Mouse (Mus musculus): Measurements from ENCODE around the gene Sfxn3. TPM values are rescaled to one million over a fixed set of nuclear protein-coding genes. Genes with fewer than 3 reads are reported as not detected.
A peak's percentile ranks its signal among the peaks of the same experiment; 100 is the strongest.

Gene Sfxn3
- polyA plus RNA-seq, 1 experiment from 2014 or later = 6.8 TPM

DNA sequence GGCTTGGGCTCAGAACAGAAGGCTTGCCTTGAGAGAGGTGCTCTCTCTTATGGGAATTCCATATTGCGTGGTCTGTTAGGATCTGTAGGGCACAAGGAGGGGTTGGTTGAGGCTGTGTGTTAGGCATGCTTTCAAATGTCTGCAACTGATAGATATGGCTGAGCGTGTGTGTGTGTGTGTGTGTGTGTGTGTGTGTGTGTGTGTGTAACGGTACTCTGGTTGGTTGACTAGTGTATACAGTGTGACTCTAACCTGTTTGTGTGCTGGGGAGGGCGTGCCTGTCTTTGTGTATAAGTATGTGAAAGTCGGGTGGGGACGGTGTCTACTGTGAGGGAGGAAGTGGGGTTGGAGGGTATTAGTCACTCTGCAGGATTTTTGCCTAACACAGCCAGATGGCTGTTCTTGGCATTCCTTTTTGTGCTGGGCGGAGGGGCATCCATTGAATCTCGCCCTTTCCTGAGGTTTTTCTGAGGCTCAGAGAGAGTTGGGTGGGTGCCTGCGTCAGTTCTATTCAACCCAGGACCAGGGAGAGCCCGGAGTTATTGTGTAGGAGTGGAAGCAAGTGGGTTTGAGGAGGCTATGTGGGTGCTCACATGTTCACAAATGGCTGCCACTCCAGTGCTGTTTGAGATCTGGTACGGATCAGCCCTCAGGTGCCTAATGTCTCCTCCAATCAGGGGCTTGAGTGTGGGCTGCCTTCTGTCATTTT is 786 bp downstream of the Sfxn3 start:
- Histone ChIP-seq H3K4me3 (ENCODE audit: low read depth, low read length) (peak overlapping the region; percentile 56), H3K9me3 (ENCODE audit: control insufficient read depth, low read length) (no peaks in the 10 kb centered on the region), H3K4me1 (replicated peaks; ENCODE audit: control insufficient read depth, insufficient read depth, low read length) (peaks cover 20% of the 10 kb centered on the region), H3K36me3 (ENCODE audit: control insufficient read depth, insufficient read depth, low read length) (no peaks in the 10 kb centered on the region), H3K9ac (ENCODE audit: low read depth, low read length) (peak overlapping the region; percentile 64), H3K4me2 (peak overlapping the region; percentile 93), H3K27me3 (replicated peaks; ENCODE audit: control insufficient read depth, insufficient read depth, low read length) (peaks cover 43% of the 10 kb centered on the region), H3K27ac (ENCODE audit: low read depth, low read length) (peak overlapping the region; percentile 75)
- ATAC-seq (replicated peaks; ENCODE audit: low FRiP score) (peak; percentile 79), DNase-seq (ENCODE audit: low spot score) (no peak)
- 35% methylated on average over 11 of the region's 11 CpGs for WGBS

DNA sequence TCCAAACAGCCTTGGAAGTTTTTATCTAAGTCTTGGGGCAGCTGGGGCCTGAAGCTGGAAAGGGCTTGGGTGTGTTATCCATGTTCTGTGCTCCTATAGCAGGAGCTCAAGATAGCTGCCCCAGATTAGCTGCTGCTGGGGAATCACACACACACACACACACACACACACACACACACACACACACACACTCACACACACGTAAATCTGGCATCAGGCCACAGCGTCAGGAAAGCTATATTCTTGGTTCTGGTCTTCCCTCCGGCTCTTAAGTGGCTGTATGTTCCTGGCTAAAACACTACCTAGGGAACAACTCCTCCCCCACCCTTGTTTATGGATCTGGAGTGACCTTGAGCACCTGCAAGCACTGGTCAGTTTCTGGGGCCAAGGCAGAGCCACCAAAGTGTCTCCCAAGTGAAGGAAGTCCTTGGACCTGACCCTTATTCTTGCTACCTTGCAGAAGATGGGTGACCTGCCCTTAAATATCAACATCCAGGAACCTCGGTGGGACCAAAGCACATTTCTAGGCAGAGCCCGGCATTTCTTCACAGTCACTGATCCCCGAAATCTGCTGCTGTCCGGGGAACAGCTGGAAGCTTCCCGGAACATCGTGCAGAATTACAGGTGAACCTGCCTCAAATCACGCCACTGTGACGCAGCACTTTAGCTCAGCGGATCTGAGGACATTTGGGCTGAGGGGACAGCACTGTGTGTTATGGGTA is 1.5 kb downstream of the Sfxn3 start:
- H3K4me2 ChIP-seq = peak overlapping the region; percentile 93
- 79% methylated on average over 12 of the region's 12 CpGs for WGBS
- H3K9me3 ChIP-seq (ENCODE audit: control insufficient read depth, low read length) = no peaks in the 10 kb centered on the region
- no peak overlapping the region; the same call in 1 of the 2 replicates for H3K4me3 ChIP-seq (ENCODE audit: low read depth, low read length)
- peaks cover 20% of the 10 kb centered on the region for H3K4me1 ChIP-seq (replicated peaks; ENCODE audit: control insufficient read depth, insufficient read depth, low read length)
- DNase-seq (ENCODE audit: low spot score) (no peak), ATAC-seq (replicated peaks; ENCODE audit: low FRiP score) (no peak)
- H3K27me3 ChIP-seq (replicated peaks; ENCODE audit: control insufficient read depth, insufficient read depth, low read length) = peaks cover 40% of the 10 kb centered on the region
- H3K9ac ChIP-seq (ENCODE audit: low read depth, low read length) = no peak overlapping the region
- H3K36me3 ChIP-seq (ENCODE audit: control insufficient read depth, insufficient read depth, low read length) = no peaks in the 10 kb centered on the region
- no peak overlapping the region; the same call in 1 of the 2 replicates for H3K27ac ChIP-seq (ENCODE audit: low read depth, low read length)

DNA sequence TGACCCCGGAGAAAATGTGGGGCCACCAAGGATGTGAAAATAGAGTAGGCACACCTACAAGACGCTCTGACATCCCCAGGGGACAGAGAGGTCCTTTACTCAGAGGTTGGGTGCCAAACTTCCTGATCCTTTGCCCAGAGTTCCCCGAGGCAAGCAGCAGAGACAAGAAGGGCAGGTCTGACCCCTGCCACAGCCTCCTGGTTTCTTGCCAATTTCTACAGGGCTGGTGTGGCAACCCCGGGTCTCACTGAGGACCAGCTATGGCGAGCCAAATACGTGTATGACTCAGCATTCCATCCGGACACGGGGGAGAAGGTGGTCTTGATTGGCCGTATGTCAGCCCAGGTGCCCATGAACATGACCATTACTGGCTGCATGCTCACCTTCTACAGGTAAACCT is 2.2 kb downstream of the Sfxn3 start:
- DNase-seq (ENCODE audit: low spot score) (no peak), ATAC-seq (replicated peaks; ENCODE audit: low FRiP score) (no peak)
- no peaks in the 10 kb centered on the region for H3K36me3 ChIP-seq (ENCODE audit: control insufficient read depth, insufficient read depth, low read length)
- no peak overlapping the region for H3K4me2 ChIP-seq
- WGBS = 75% methylated on average over 9 of the region's 9 CpGs
- H3K4me1 ChIP-seq (replicated peaks; ENCODE audit: control insufficient read depth, insufficient read depth, low read length) = peaks cover 20% of the 10 kb centered on the region
- H3K27ac ChIP-seq (ENCODE audit: low read depth, low read length) = no peak overlapping the region
- H3K27me3 ChIP-seq (replicated peaks; ENCODE audit: control insufficient read depth, insufficient read depth, low read length) = peaks cover 36% of the 10 kb centered on the region
- H3K9ac ChIP-seq (ENCODE audit: low read depth, low read length) = no peak overlapping the region
- no peak overlapping the region for H3K4me3 ChIP-seq (ENCODE audit: low read depth, low read length)
- H3K9me3 ChIP-seq (ENCODE audit: control insufficient read depth, low read length) = no peaks in the 10 kb centered on the region

DNA sequence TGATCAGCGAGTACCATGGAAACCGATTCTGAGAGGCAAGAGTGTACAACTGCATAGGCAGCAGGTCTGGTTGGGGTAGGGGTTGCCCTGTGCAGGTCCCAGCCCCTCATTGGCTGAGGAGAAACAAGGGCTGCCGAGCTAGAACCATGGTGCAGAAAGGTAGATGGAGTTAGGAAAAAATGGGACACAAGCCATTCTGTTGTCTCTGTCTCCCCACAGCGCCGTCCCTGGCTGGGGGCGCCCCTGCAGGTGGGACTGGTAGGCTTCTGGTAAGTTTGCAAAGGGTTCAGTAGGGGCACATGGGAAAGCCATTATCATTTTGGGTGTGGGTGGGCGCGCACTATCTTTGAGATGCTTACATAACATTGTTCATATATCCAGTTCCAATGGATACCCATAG is 6.1 kb downstream of the Sfxn3 start:
- Histone ChIP-seq H3K27me3 (replicated peaks; ENCODE audit: control insufficient read depth, insufficient read depth, low read length) (peaks cover 7% of the 10 kb centered on the region; the same call in 1 of the 2 replicates), H3K27ac (ENCODE audit: low read depth, low read length) (no peak overlapping the region), H3K4me1 (replicated peaks; ENCODE audit: control insufficient read depth, insufficient read depth, low read length) (peaks cover 14% of the 10 kb centered on the region), H3K4me2 (no peak overlapping the region), H3K9me3 (ENCODE audit: control insufficient read depth, low read length) (no peaks in the 10 kb centered on the region), H3K36me3 (ENCODE audit: control insufficient read depth, insufficient read depth, low read length) (no peaks in the 10 kb centered on the region), H3K9ac (ENCODE audit: low read depth, low read length) (no peak overlapping the region), H3K4me3 (ENCODE audit: low read depth, low read length) (no peak overlapping the region)
- ATAC-seq (replicated peaks; ENCODE audit: low FRiP score) = no peak
- WGBS = 82% methylated on average over 8 of the region's 8 CpGs
- no peak for DNase-seq (ENCODE audit: low spot score)

DNA sequence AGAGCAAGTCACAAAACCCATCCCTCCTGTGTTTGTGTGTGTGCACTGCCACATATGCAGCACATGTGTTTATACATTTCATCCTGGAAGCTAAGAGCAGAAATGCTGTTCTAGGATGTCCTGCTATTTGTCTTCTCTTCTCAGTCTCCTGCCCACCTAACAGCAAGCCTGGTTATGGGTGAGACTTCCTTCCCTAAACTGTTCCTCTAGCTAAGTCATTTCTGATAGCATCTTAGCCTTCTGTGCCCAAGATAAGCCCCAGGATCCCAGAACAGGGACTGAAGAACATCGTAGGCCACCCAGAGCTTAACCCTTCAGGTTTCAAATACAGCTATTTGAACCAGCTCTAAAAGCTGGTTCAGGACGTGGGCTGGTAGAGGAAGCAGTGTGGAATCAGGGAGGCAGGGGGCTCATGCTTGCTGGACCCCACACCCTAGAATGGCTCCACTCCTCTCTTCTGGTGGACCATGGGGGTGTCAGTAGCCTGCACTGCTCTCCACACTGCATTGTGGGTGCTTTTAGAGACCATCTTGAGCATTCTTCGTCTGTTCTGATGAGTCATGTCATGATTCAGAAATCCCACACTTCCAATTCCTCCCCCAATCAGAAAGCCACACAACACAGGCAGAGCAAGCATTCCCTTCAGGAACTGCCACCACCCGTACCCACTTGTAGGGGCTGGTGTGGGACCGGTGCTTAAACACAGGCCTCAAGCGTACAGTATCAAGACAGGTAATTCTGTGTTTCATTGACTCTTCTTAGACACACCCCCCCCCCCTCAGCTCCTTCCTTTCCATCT is 7.8 kb downstream of the Sfxn3 start:
- DNase-seq (ENCODE audit: low spot score) (no peak), ATAC-seq (replicated peaks; ENCODE audit: low FRiP score) (no peak)
- H3K36me3 ChIP-seq (ENCODE audit: control insufficient read depth, insufficient read depth, low read length) = no peaks in the 10 kb centered on the region
- no peak overlapping the region for H3K4me2 ChIP-seq
- no peak overlapping the region for H3K9ac ChIP-seq (ENCODE audit: low read depth, low read length)
- no peak overlapping the region for H3K27ac ChIP-seq (ENCODE audit: low read depth, low read length)
- WGBS = 61% methylated on average over 6 of the region's 6 CpGs
- peaks cover 20% of the 10 kb centered on the region for H3K4me1 ChIP-seq (replicated peaks; ENCODE audit: control insufficient read depth, insufficient read depth, low read length)
- H3K4me3 ChIP-seq (ENCODE audit: low read depth, low read length) = no peak overlapping the region
- H3K27me3 ChIP-seq (replicated peaks; ENCODE audit: control insufficient read depth, insufficient read depth, low read length) = 0 out of 2 replicates have a peak, but pooled peaks cover 2% of the 10 kb centered on the region
- H3K9me3 ChIP-seq (ENCODE audit: control insufficient read depth, low read length) = no peaks in the 10 kb centered on the region

DNA sequence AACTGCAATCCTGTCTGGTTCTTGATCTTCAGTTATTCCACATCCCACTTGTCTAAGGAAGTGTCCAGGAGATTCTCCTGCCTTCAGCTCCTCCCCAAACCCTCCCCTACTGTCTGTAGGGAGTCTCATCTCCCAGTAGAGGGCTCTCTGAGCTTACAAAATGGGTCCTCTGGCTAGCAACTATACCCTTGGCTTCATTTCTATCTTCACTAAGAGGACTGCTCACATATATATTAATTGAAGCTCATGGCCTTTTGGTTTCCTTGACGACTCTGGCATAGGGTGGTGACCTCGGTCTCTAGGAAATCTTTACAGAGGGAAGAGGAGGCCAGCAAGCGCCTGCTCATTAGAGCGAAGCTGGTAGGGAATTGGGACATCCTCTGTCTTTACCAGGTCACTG is 9.1 kb downstream of the Sfxn3 start:
- no peaks in the 10 kb centered on the region for H3K27me3 ChIP-seq (replicated peaks; ENCODE audit: control insufficient read depth, insufficient read depth, low read length)
- no peak for DNase-seq (ENCODE audit: low spot score)
- no peaks in the 10 kb centered on the region for H3K9me3 ChIP-seq (ENCODE audit: control insufficient read depth, low read length)
- H3K4me2 ChIP-seq = no peak overlapping the region
- no peak overlapping the region for H3K4me3 ChIP-seq (ENCODE audit: low read depth, low read length)
- 0 out of 2 replicates have a peak, but pooled peaks have one; percentile 36 for ATAC-seq (replicated peaks; ENCODE audit: low FRiP score)
- no peak overlapping the region for H3K9ac ChIP-seq (ENCODE audit: low read depth, low read length)
- 58% methylated on average over 4 of the region's 4 CpGs for WGBS
- H3K4me1 ChIP-seq (replicated peaks; ENCODE audit: control insufficient read depth, insufficient read depth, low read length) = peaks cover 20% of the 10 kb centered on the region
- H3K36me3 ChIP-seq (ENCODE audit: control insufficient read depth, insufficient read depth, low read length) = no peaks in the 10 kb centered on the region
- H3K27ac ChIP-seq (ENCODE audit: low read depth, low read length) = no peak overlapping the region

DNA sequence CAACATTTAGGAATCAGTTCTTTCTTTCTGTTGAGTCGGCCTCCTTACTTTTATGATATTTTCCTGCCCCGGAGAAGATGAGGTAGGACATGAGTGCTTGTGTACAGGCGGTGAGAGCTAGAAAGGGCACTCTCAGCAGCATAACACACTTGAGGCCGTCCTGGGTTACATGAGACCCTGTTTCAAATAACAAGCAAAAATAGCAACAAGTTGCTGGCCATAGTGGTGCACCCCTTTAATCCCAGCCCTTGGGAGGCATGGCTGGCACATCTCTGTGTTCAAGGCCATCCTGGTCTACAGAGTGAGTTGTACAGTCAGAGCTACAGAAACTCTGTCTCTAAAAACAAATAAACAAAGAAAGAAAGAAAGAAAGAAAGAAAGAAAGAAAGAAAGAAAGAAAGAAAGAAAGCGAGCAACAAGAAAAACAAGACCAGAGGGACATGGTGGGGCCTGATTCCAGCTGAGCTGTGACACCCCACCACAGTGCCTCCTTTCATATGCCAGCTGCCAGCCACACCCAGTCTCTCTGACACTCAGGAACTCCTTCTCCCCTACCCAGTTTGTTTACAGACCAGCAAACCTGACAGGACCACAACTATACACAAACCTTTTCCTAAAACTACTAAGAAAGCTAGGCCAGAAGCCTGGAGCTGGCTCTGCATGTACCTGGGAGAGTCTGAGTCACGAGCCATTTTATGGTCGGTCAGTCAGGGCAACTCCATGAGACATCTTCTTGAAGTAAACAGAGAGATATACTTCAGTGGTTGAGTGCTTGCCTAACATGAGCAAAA is 9.8 kb downstream of the Sfxn3 start:
- H3K9ac ChIP-seq (ENCODE audit: low read depth, low read length) = peak overlapping the region; percentile 17; the same call in 1 of the 2 replicates
- H3K4me1 ChIP-seq (replicated peaks; ENCODE audit: control insufficient read depth, insufficient read depth, low read length) = peaks cover 20% of the 10 kb centered on the region
- H3K36me3 ChIP-seq (ENCODE audit: control insufficient read depth, insufficient read depth, low read length) = no peaks in the 10 kb centered on the region
- peak overlapping the region; percentile 97; the same call in 1 of the 2 replicates for H3K27ac ChIP-seq (ENCODE audit: low read depth, low read length)
- no peaks in the 10 kb centered on the region for H3K27me3 ChIP-seq (replicated peaks; ENCODE audit: control insufficient read depth, insufficient read depth, low read length)
- DNase-seq (ENCODE audit: low spot score) (no peak), ATAC-seq (replicated peaks; ENCODE audit: low FRiP score) (no peak)
- H3K9me3 ChIP-seq (ENCODE audit: control insufficient read depth, low read length) = no peaks in the 10 kb centered on the region
- 71% methylated on average over 7 of the region's 7 CpGs for WGBS
- H3K4me2 ChIP-seq = peak overlapping the region; percentile 94
- H3K4me3 ChIP-seq (ENCODE audit: low read depth, low read length) = no peak overlapping the region

DNA sequence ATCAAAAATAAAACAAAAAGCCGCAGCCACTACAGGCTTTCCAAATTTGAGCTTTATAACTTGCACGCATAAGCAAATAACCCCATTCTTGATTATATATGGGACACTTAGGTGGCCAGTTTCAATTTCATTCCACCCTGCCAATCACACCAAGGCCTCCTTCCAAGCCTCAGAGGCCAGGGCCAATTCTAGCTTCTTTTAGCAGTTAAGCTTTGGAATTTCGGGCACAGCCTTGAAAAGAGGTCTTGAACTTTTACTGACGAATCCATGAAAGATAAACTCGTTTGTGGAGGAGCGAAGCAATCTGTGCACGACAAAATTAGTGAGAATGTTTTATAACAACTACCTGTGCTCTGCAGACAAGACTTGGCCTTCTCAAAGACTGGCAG is 10.4 kb downstream of the Sfxn3 start:
- Histone ChIP-seq H3K9me3 (ENCODE audit: control insufficient read depth, low read length) (no peaks in the 10 kb centered on the region), H3K4me2 (peak overlapping the region; percentile 94), H3K36me3 (ENCODE audit: control insufficient read depth, insufficient read depth, low read length) (no peaks in the 10 kb centered on the region), H3K27ac (ENCODE audit: low read depth, low read length) (peak overlapping the region; percentile 97), H3K4me3 (ENCODE audit: low read depth, low read length) (peak overlapping the region; percentile 72), H3K4me1 (replicated peaks; ENCODE audit: control insufficient read depth, insufficient read depth, low read length) (peaks cover 20% of the 10 kb centered on the region), H3K27me3 (replicated peaks; ENCODE audit: control insufficient read depth, insufficient read depth, low read length) (no peaks in the 10 kb centered on the region), H3K9ac (ENCODE audit: low read depth, low read length) (peak overlapping the region; percentile 82)
- no peak for DNase-seq (ENCODE audit: low spot score)
- no peak for ATAC-seq (replicated peaks; ENCODE audit: low FRiP score)
- WGBS = 44% methylated on average over 7 of the region's 7 CpGs

All from liver, embryonic 11.5 days (tissue).